Mouse (Mus musculus): ENCODE data around the gene Fndc10. TPM values are rescaled to one million over a fixed set of nuclear protein-coding genes. Genes with fewer than 3 reads are reported as not detected.

Fndc10 gene
- polyA plus RNA-seq, 1 experiment from 2014 or later: 12.1 TPM

DNA sequence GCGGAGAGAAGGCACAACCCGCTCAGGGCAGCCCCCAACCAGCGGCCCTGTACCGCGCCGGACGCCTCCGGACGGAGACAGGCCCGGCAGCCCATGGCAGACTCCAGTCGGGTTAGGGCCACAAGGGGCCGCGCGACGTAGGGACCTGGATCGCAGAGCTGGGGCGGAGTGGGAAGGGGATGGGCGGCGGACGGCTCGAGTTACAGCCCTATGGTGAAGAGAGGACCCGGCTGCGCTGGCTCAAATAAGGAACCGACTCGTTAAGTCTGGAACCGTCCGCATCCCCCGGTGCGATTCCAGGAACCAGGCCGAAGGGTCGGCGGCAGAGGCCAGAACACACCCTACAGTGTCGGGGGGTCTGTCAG, 41.1 kb upstream of the Fndc10 start, which contains the start of gene Mmp23:
Gene Mmp23, minus strand, starts transcription at position 299 of the 365 bp plus-strand sequence.
- Histone ChIP-seq H3K4me3 (replicated peaks; ENCODE audit: low read depth, low read length) (peak within 1 kb of the TSS; percentile 44), H3K27me3 (ENCODE audit: insufficient read depth, low read length) (no peaks in the 10 kb centered on the region; the same call in 1 of the 2 replicates), H3K27ac (peak within 1 kb of the TSS; percentile 81), H3K9me3 (replicated peaks; ENCODE audit: low read length) (no peaks in the 10 kb centered on the region), H3K4me1 (replicated peaks; ENCODE audit: insufficient read depth, low read length) (peaks cover 42% of the 10 kb centered on the region), H3K4me2 (ENCODE audit: low read length) (peak within 1 kb of the TSS; percentile 86), H3K36me3 (ENCODE audit: insufficient read depth, low read length) (peaks cover 28% of the 10 kb centered on the region), H3K9ac (ENCODE audit: low read depth, low read length) (peak within 1 kb of the TSS; percentile 70)
- peak; percentile 34; the same call in 1 of the 2 replicates for TF ChIP-seq CTCF (IDR thresholded peaks at IDR 0.05; ENCODE audit: low read depth)
- under 1% methylated on average over 33 of the region's 33 CpGs for WGBS
- peak; percentile 41; the same call in 1 of the 2 replicates for ATAC-seq (replicated peaks; ENCODE audit: low FRiP score, low read depth)
- DNase-seq (ENCODE audit: low spot score): peak; percentile 89

DNA sequence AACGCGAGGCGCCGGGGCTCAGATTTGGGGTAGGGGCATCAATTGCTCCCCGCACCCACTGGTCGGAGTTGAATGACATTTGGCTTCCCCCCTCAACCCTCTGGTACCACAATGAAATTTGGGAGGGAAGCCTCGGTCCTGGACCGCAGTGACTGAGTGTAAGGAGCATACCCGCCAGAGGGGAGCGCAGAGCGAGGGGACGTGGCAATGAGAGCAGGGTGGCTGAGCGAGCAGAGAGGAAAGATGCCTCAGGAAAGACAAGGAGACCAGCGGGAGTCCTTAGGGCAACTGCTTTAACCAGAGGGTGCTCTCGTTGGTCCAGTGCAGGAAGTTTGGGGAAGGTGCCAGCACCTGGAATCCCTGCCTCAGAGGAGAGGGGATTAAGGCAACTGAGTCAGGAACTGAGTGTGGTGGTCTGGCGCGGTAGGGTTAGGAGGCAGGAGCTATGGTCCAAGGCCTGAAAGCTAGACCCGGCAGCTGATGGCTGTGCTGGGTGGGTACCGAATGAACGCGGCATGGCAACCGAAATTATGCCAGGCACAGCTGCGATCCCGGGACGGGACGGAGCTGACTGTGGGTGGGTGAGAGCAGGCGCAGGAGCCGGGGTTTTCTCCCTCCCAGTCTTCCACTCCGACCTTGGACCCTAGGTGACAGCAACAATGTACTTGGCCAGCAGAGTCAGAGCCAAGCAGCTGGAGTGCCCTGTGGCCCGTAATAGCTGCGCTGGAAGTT, 40.5 kb upstream of the Fndc10 start:
- TF ChIP-seq CTCF (IDR thresholded peaks at IDR 0.05; ENCODE audit: low read depth): peak; percentile 42; the same call in 1 of the 2 replicates
- no peaks in the 10 kb centered on the region for H3K9me3 ChIP-seq (replicated peaks; ENCODE audit: low read length)
- ATAC-seq (replicated peaks; ENCODE audit: low FRiP score, low read depth) (peak; percentile 12; the same call in 1 of the 2 replicates), DNase-seq (ENCODE audit: low spot score) (peak; percentile 80)
- peak overlapping the region; percentile 70 for H3K9ac ChIP-seq (ENCODE audit: low read depth, low read length)
- H3K27me3 ChIP-seq (ENCODE audit: insufficient read depth, low read length): no peaks in the 10 kb centered on the region; the same call in 1 of the 2 replicates
- H3K27ac ChIP-seq: peak overlapping the region; percentile 81
- peaks cover 42% of the 10 kb centered on the region for H3K4me1 ChIP-seq (replicated peaks; ENCODE audit: insufficient read depth, low read length)
- H3K4me3 ChIP-seq (replicated peaks; ENCODE audit: low read depth, low read length): peak overlapping the region; percentile 44
- peaks cover 22% of the 10 kb centered on the region for H3K36me3 ChIP-seq (ENCODE audit: insufficient read depth, low read length)
- WGBS: 1% methylated on average over 31 of the region's 31 CpGs
- H3K4me2 ChIP-seq (ENCODE audit: low read length): peak overlapping the region; percentile 86

- WGBS: 3% methylated on average over 6 of the region's 6 CpGs
- peak overlapping the region; percentile 86 for H3K4me2 ChIP-seq (ENCODE audit: low read length)
- DNase-seq (ENCODE audit: low spot score) (no peak), ATAC-seq (replicated peaks; ENCODE audit: low FRiP score, low read depth) (no peak)
- 0 out of 2 replicates have a peak overlapping the region, but pooled peaks have one; percentile 81 for H3K27ac ChIP-seq
- H3K9me3 ChIP-seq (replicated peaks; ENCODE audit: low read length): no peaks in the 10 kb centered on the region
- H3K36me3 ChIP-seq (ENCODE audit: insufficient read depth, low read length): peaks cover 21% of the 10 kb centered on the region
- H3K9ac ChIP-seq (ENCODE audit: low read depth, low read length): peak overlapping the region; percentile 70; the same call in 1 of the 2 replicates
- peaks cover 42% of the 10 kb centered on the region for H3K4me1 ChIP-seq (replicated peaks; ENCODE audit: insufficient read depth, low read length)
- TF ChIP-seq CTCF (IDR thresholded peaks at IDR 0.05; ENCODE audit: low read depth): no peak
- no peaks in the 10 kb centered on the region; the same call in 1 of the 2 replicates for H3K27me3 ChIP-seq (ENCODE audit: insufficient read depth, low read length)
- peak overlapping the region; percentile 44 for H3K4me3 ChIP-seq (replicated peaks; ENCODE audit: low read depth, low read length)
These were observed 40.0 kb upstream of the Fndc10 start for GRCm38 (mm10) chr4:155654183-155654455.

DNA sequence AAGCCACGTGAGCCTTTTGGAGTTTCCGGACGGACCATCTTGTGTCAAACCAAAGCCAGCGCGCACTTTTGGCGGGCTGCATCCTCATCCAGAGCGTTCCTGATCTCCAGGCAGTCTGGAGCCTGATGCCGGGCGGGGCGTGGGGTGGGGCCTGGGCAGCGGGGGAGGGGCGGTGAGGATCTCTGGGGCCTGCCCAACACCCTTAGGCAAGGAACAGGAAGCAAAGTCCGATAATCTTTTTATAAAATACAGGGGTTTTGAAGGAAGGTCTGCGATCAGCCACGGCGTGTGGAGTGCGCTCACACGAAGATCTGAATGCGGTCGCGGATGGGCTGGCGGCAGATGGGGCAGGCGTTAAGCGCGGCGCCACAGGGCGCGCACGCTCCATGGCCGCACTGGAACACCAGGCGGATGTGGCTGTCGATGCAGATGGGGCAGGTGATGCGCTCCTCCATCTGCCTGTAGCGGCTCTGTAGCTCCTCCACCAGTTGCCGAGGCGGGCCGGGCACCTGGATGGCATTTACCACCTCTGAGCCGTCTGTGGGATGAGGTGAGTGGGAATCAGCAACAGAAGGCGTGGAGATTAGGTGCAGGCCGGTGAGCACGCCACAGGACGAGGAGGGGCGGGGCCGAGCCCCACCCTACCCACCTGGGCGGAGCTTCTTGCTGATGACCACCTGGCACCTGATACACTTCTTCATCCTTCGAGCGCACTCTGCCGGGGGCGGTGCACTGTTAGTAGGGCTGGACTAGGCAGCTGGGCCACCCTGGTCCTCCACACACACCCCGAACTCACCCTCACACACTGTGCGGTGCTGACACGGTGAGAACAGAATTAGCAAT, 39.5 kb upstream of the Fndc10 start:
- 2% methylated on average over 52 of the region's 52 CpGs for WGBS

GRCm38 (mm10) chr4:155656214-155656751, 37.9 kb upstream of the Fndc10 start:
- Histone ChIP-seq H3K27me3 (ENCODE audit: insufficient read depth, low read length) (no peaks in the 10 kb centered on the region; the same call in 1 of the 2 replicates), H3K9ac (ENCODE audit: low read depth, low read length) (no peak overlapping the region)

More for the DNA sequence above, 39.5 kb upstream of the Fndc10 start:
- Histone ChIP-seq H3K4me1 (replicated peaks; ENCODE audit: insufficient read depth, low read length) (peaks cover 42% of the 10 kb centered on the region), H3K9me3 (replicated peaks; ENCODE audit: low read length) (no peaks in the 10 kb centered on the region), H3K4me2 (ENCODE audit: low read length) (peak overlapping the region; percentile 86), H3K27me3 (ENCODE audit: insufficient read depth, low read length) (no peaks in the 10 kb centered on the region; the same call in 1 of the 2 replicates), H3K27ac (peak overlapping the region; percentile 81; the same call in 1 of the 2 replicates), H3K4me3 (replicated peaks; ENCODE audit: low read depth, low read length) (peak overlapping the region; percentile 44), H3K36me3 (ENCODE audit: insufficient read depth, low read length) (peaks cover 16% of the 10 kb centered on the region; the same call in 1 of the 2 replicates), H3K9ac (ENCODE audit: low read depth, low read length) (peak overlapping the region; percentile 70)
- TF ChIP-seq CTCF (IDR thresholded peaks at IDR 0.05; ENCODE audit: low read depth): no peak
- peak; percentile 57 for DNase-seq (ENCODE audit: low spot score)
- ATAC-seq (replicated peaks; ENCODE audit: low FRiP score, low read depth): peak; percentile 25

GRCm38 (mm10) chr4:155658961-155659360, 35.2 kb upstream of the Fndc10 start:
- Histone ChIP-seq H3K4me1 (replicated peaks; ENCODE audit: insufficient read depth, low read length) (peaks cover 17% of the 10 kb centered on the region), H3K36me3 (ENCODE audit: insufficient read depth, low read length) (peaks cover 12% of the 10 kb centered on the region; the same call in 1 of the 2 replicates), H3K27ac (no peak overlapping the region), H3K9ac (ENCODE audit: low read depth, low read length) (no peak overlapping the region), H3K4me3 (replicated peaks; ENCODE audit: low read depth, low read length) (no peak overlapping the region), H3K9me3 (replicated peaks; ENCODE audit: low read length) (no peaks in the 10 kb centered on the region), H3K27me3 (ENCODE audit: insufficient read depth, low read length) (no peaks in the 10 kb centered on the region; the same call in 1 of the 2 replicates), H3K4me2 (ENCODE audit: low read length) (no peak overlapping the region)
- TF ChIP-seq CTCF (IDR thresholded peaks at IDR 0.05; ENCODE audit: low read depth): no peak
- DNase-seq (ENCODE audit: low spot score): no peak
- WGBS: 92% methylated on average over 10 of the region's 10 CpGs
- no peak for ATAC-seq (replicated peaks; ENCODE audit: low FRiP score, low read depth)

More at GRCm38 (mm10) chr4:155656214-155656751, 37.9 kb upstream of the Fndc10 start:
- Histone ChIP-seq H3K27ac (no peak overlapping the region), H3K36me3 (ENCODE audit: insufficient read depth, low read length) (peaks cover 12% of the 10 kb centered on the region; the same call in 1 of the 2 replicates), H3K4me3 (replicated peaks; ENCODE audit: low read depth, low read length) (no peak overlapping the region), H3K4me1 (replicated peaks; ENCODE audit: insufficient read depth, low read length) (peaks cover 40% of the 10 kb centered on the region), H3K4me2 (ENCODE audit: low read length) (no peak overlapping the region), H3K9me3 (replicated peaks; ENCODE audit: low read length) (no peaks in the 10 kb centered on the region)
- no peak for DNase-seq (ENCODE audit: low spot score)
- TF ChIP-seq CTCF (IDR thresholded peaks at IDR 0.05; ENCODE audit: low read depth): no peak
- no peak for ATAC-seq (replicated peaks; ENCODE audit: low FRiP score, low read depth)
- WGBS: 92% methylated on average over 13 of the region's 13 CpGs
